Mouse (Mus musculus) layer of hippocampus, adult 8-10 months (tissue): ENCODE data around the gene Vapa. TPM values are rescaled to one million over a fixed set of nuclear protein-coding genes. Genes with fewer than 3 reads are reported as not detected.
"Not testable (repeated sequence)": the region's sequence is repeated elsewhere in the genome, so short reads cannot be mapped to it uniquely, and the experiment has no call there.

Source experiments
- DNase-seq, 2 experiments: peaks; one replicate each; pipeline ENCODE4 v3.0.0; 2022; ENCODE audit warnings: low spot score in 2 of 2
- total RNA-seq, 4 experiments: library from RNA; stranded (reverse); gene quantifications; 2 replicates each; pipeline ENCODE4 v1.2.4; 2022

Vapa gene
- total RNA-seq, result 100 to 1,000 TPM; 115 to 138 (median 124) TPM

DNA sequence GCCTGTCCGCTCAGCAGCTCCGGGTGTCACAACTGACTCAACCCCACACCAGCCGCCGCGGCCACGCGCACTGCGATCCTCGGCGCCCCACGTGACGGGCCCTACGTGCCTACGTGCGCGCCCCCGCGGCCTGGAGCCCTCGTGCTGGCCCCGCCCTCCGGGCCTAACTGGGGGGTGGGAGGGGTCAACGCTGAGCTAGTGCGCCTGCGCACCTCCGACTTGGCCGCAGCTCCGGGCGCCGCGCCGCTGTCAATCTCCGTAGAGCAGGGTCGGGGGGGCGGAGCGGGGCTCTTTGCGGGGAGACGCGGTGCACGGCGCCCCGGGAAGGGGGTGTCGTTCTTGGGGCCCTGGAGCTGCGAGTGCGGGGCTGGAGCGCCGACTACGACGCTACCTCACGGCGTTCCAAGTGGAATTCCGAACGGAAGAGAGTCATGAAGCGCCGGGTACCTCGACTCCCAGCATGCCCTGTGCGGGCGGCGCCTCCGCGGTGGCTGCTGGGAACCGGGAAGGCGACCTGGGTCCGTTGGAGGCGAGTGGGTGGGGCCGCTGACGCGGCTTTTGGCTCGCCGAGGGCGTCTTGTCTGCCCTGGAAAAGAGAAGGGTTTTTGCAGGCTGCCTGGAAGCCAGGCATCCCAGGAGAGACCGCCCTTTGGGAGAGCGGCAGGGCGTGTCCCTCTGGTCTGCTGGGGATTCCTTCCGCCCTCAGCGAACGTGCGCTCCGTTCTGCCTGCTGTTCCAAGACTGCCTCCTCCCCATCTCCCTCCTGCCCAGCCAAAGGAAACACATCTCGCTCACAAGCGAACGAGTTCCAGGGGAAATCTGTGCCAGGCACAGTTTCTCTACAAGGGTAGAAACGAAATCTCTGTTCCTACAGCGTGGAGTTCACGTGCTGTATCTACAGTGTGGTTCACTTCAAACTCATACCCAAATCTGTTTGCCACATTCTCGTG, at the start of gene Vapa:
Gene Vapa, minus strand, starts transcription at position 93 of the 950 bp plus-strand sequence.
- DNase-seq, result peak; percentile 95 to 98

GRCm38 (mm10) chr17:65662662-65663061, 49.3 kb upstream of the Vapa start:
- DNase-seq, result no peak

GRCm38 (mm10) chr17:65658416-65658815, 45.1 kb upstream of the Vapa start:
- DNase-seq, result no peak

DNA sequence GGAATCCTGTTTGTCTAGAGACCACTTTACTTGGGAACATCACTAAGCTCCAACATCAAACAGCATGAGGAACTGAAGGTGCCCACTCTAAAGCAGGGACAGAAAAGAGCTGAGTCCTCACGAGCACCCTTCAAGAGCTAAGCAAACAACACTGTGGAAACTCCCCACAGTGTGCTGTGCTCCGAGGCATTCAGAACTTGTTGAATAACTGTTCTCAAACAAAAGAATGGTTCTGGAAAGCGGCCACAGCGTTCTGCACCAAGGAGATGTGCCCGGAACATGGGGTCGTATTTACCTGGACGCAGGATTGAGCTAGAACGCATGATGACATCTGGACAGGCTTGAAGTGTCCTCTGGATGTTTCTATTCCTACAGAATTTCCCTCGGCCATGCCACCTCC, 44.6 kb upstream of the Vapa start:
- DNase-seq, result no peak

DNA sequence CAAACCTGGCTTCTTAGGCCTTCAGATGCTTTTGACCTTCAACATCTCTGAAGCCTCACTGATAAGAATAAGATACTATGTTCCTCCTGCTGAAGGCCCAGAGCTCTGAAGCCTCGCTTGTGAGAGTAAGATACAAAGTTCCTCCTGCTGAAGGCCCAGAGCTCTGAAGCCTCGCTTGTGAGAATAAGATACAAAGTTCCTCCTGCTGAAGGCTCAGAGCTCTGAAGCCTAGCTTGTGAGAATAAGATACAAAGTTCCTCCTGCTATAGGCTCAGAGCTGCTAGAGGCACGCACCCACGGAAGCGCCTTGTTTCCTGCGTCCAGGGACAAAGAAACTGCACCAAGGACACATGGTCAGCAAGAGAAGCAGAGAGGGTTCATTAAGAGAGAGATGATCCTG, 43.4 kb upstream of the Vapa start:
- no peak for DNase-seq

DNA sequence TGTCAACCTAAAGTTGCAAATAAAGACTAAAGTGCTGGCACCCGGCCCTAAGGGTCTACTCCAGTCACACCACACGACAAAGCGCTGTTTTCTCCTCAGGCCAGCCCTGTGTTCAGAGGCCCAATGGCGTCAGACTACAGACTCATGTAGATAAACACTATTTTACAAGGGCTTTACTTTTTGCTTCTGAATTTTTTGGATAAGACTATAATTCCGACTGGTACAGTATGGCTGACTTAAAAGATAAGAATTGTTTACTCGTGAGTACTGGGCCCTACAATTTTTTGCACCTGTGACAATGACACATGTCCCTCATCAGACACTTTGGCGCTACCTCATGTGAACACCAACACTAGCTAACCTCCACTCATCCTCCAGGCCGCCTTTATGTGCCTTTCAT, 42.7 kb upstream of the Vapa start:
- DNase-seq, result no peak

DNA sequence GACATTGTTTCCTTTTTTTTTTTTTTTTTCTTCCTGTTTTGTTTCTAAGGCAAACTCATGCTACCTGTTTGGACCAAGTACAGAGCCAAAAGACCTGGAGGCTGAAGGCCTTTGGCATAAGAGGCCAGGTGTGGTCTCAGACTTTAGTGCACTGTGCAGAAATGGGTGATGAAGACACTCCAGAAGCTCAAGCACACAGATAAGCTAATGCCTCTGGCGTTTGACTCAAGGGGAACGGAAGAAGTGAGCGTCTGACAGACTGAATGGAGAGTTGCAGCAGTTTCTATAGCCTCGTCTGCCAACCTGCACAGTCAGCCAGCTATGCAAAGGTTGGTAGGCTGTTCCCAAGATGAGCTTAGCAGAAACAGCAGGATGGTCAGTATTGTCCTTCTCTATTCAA, 42.3 kb upstream of the Vapa start:
- no peak for DNase-seq

GRCm38 (mm10) chr17:65650598-65650997, 37.2 kb upstream of the Vapa start:
- DNase-seq, result no peak

- no peak for DNase-seq
These were observed 35.8 kb upstream of the Vapa start for GRCm38 (mm10) chr17:65649175-65649493.

- no peak for DNase-seq
These were observed 35.2 kb upstream of the Vapa start for GRCm38 (mm10) chr17:65648371-65649174.

DNA sequence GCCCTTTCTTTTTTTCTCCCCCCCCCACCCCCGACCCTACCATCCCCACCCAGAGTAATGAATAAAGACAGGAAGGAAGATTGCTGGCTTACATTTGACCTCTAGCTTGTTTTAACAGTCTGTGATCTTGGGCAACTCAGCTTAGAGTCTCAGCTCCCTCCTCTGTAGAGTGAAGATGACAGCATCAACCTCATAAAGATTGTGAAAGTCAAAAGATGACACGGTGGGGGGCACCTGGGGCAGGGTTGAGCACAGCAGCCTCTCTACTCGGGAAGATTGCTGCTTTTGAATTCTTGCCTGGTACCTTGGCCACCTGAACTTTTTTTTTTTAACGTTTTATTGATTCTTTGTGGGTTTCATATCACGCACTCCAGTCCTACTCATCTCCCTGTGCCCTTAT, 34.6 kb upstream of the Vapa start:
- no peak for DNase-seq

DNA sequence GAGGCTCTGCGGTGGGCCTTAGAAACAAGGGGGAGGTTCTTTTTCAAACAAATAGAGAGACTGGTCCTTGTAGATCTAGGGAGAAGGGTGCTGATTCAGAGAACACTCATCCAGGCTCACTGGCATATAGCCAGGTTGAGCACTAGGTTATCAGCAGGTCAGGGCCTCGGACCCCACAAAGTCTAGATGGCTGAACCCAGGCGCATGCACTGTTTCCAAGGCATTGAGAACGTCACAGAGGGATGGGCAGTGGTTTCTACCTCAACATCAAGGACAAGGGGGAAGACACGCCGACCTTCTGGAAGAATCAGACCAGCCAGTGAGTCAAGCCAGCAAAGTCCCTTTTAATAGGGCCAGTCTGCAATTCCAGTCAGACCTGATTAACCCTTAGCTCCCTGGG, 33.9 kb upstream of the Vapa start:
- DNase-seq, result no peak

GRCm38 (mm10) chr17:65643579-65643978, 30.2 kb upstream of the Vapa start:
- no peak for DNase-seq

GRCm38 (mm10) chr17:65643051-65643521, 29.7 kb upstream of the Vapa start:
- peak; percentile 57 to 62 for DNase-seq

DNA sequence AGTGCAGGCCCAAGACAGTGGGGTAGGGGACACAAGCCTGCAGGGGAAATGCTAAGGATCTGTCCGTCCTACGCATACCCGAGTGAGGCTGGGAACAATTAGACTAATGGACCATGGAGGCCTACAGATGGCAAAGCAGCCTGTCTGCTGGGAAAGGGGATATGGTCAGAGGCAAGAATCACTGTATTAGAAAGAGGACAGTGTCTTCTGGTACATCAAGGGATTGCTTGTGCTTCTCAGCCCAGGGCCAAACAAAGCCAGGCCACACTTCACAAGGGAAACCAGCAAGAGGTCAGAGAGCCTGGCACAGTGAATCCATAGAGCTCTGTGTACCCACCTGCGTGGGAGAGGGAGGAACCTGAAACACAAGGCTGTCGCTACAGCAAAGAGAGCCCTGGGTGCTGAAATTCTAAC, 29.2 kb upstream of the Vapa start:
- peak in 1 of 2 experiments; percentile 10 for DNase-seq

DNA sequence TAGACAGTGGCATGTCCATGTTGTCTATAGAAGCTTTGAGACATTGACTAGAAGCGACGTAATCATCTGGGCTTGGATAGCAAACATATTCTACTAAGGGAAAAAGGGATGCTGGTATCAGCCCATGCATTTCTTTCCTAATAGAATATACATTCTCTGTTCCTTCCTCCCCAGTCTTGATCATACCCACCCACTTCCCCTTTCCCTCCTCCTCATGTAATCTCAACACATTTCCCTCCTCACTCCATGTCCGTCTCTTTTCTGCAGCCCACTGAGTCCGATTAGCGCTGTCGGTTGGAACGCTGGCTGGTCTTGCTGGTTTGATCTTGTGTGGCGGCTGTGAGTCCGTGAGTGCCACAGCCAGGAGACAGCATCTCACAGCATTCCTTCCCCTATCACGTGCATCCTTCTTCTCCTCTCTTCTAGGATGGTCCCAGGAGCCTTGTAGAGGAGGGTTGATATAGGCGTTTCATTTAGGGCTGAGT, 28.4 kb upstream of the Vapa start, which contains the start of gene Txndc2:
Gene Txndc2, minus strand, starts transcription at position 435 of the 485 bp plus-strand sequence.
- no peak for DNase-seq

GRCm38 (mm10) chr17:65639144-65639543, 25.8 kb upstream of the Vapa start:
- no peak for DNase-seq

DNA sequence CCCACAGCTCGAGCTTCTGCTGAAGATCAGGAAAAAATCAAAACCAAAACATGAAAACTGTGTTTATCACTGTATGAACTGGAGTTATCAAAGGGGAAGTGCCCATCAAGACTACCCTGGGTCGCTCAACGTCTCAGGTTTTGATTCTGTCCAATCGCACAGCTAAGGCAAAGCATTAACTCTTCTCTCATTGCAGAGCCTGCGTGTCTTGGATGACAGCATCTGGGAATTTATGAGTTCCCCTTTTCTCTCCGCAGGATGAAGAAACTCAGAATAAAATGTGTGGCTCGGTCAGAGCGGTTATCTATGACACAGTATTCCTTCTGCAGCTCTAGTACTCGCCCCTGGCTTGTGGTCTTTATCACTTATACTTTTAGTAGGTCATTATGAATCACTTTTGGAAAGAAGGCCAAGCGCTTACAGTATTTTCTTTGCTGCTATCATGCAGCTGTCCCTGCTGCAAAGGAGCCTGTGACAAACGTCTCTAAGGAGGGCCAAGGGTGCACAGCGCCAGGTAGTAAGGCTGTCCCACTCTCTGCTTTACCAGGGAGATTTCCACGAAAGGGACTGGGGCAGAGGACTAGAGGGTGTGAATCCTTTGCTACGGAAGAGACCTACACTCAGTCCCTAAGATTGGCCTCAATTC, 22.5 kb upstream of the Vapa start:
- no peak for DNase-seq

DNA sequence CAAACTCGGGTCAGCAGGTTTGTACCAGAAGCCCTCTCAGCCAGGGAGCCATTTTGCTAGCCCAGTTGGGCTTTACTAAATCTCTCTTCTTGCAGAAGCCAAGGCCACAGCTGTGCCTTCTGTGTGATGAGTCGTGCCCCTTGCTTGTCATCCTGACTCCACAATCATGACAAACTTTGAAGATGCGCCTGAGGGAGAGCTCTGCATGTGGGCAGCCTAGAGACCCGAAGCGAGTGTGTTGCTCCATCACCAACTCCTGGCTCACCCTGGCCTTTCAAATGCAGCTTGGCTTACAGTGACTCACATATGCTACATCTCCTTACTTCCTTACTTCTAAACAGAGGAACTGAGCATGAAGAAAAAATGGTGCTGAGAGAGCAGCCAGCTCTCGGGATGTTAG, 16.6 kb upstream of the Vapa start:
- DNase-seq, result no peak

DNA sequence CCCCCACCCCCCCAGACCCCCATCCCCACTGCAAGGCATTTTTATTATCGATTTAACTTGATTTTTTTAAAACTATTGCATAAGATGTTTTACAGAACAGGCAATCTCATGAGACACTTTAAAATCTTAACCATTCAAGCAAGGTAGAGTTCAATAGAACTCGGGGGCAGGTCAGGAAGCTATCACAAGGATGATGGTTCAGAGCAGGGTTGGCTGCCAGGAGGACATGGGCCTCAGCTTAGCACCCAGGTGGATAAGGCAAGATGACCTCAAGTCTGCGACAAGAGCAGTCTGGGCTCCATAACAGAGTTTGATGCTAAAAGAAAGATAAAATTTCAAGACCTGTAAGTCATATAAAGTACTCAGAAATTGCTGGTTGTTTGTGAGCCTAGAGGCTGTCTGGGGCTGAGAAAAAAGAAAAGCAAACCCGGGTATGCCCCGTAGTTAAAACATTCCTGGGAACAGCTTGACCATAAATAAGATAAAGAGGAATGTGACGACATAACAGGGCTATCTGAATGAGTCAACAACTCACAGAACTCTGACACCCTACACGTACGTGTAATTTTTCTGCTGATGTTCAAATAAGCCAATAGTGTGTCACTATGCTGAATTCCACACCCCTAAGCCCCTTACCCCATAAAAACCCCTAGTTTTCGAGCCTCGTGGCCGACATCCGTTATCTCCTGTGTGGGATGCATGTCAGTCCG, 15.6 kb upstream of the Vapa start:
- DNase-seq, result not testable (repeated sequence)

GRCm38 (mm10) chr17:65626301-65626700, 12.9 kb upstream of the Vapa start:
- DNase-seq, result no peak
